22 mouse cellular contexts compared by ENCODE assay signal in the genomic region with DNA sequence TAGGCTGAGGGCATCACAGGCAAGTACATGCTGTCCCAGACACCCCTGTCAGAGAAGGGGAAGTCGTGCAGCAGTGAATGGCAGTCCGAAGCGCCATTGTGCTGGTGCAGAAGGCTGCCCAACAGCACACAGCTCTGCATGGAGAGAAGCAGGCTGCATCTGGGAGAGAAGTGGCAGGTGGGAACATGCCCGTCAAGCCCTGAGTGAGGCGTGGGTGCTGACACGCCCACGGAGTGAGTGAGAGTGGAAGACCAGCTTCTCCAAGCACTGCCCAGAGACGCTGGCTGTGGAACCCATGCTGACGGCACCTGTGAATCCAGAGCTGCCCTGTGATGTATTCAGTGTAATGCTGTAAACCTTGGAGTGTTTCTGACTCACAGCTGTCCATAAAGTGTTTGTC. TPM values are rescaled to one million over a fixed set of nuclear protein-coding genes. Genes with fewer than 3 reads are reported as not detected.
DNase-seq lines count a peak whose midpoint lies in the region; ATAC-seq and TF ChIP-seq lines count a peak whose summit lies in the region.
"Had no signal": no experiment of that assay in that cellular context is flagged by ENCODE, and none has a peak within 500 bp of the region (broad histone marks: within the 10 kb centered on the region; RNA-seq: fewer than 3 reads in every experiment).

No protein-coding gene starts in this region.

- intact Hi-C loops in left cerebral cortex, adult 2 months (cut with DNase I): no loop called here
- intact Hi-C loops in left cerebral cortex, postnatal 4 days (cut with DNase I): no loop called here

- no peak for DNase-seq in forebrain, embryonic 11.5 days (ENCODE audit: low spot score)
- peak; percentile 48 to 63 for DNase-seq in left cerebral cortex, adult 2 months (ENCODE audit: extremely low spot score in 1 of 2, low spot score in 2 of 2)
- DNase-seq in left cerebral cortex, postnatal 4 days: no peak
- DNase-seq in CH12.LX (ENCODE audit: extremely low read depth): no peak
- DNase-seq in cerebellum, postnatal 25 days: no peak
- DNase-seq: adrenal gland, postnatal 10 days; B cell, adult 2 months; cerebellum, adult 11-12 months; cerebellum, adult 9-10 months; cerebellum, postnatal 36 days; gastrocnemius, postnatal 10 days; heart, adult 18-20 months; heart, postnatal 14 days had no signal

- H3K27me3 ChIP-seq in forebrain, embryonic 15.5 days: no peaks in the 10 kb centered on the region
- no peaks in the 10 kb centered on the region for H3K27me3 ChIP-seq in forebrain, embryonic 11.5 days (ENCODE audit: control insufficient read depth, insufficient read depth, low read length)
- H3K27me3 ChIP-seq in megakaryocyte, embryonic 14.5 days (replicated peaks): no peaks in the 10 kb centered on the region
- H3K27me3 ChIP-seq in CH12.LX (replicated peaks): no peaks in the 10 kb centered on the region
- H3K27me3 ChIP-seq: embryonic facial prominence, embryonic 13.5 days; forebrain, embryonic 13.5 days; heart, embryonic 15.5 days; hindbrain, embryonic 13.5 days had no signal

- no peaks in the 10 kb centered on the region for H3K4me1 ChIP-seq in forebrain, embryonic 15.5 days
- H3K4me1 ChIP-seq in forebrain, embryonic 11.5 days (replicated peaks; ENCODE audit: control insufficient read depth, insufficient read depth, low read length): no peaks in the 10 kb centered on the region
- peaks cover 34% of the 10 kb centered on the region for H3K4me1 ChIP-seq in megakaryocyte, embryonic 14.5 days
- H3K4me1 ChIP-seq in CH12.LX (ENCODE audit: control insufficient read depth in 1 of 2, insufficient read depth in 2 of 2): peaks cover 1 to 16% of the 10 kb centered on the region in 2 experiments; a peak in 3 of 4 replicates
- H3K4me1 ChIP-seq: embryonic facial prominence, embryonic 13.5 days; forebrain, embryonic 13.5 days; heart, embryonic 15.5 days; hindbrain, embryonic 13.5 days had no signal

- H3K27ac ChIP-seq in forebrain, embryonic 15.5 days (replicated peaks): no peak overlapping the region
- H3K27ac ChIP-seq in forebrain, embryonic 11.5 days (ENCODE audit: low read depth, low read length): no peak overlapping the region
- peak overlapping the region; percentile 40; the same call in 1 of the 2 replicates for H3K27ac ChIP-seq in left cerebral cortex, adult 2 months
- 0 out of 2 replicates have a peak overlapping the region, but pooled peaks have one; percentile 4 for H3K27ac ChIP-seq in CH12.LX (ENCODE audit: insufficient read depth, low read depth)
- H3K27ac ChIP-seq: embryonic facial prominence, embryonic 13.5 days; forebrain, embryonic 13.5 days; heart, embryonic 10.5 days; heart, embryonic 15.5 days; hindbrain, embryonic 13.5 days had no signal

- no peak overlapping the region for H3K4me2 ChIP-seq in forebrain, embryonic 15.5 days (replicated peaks)
- no peak overlapping the region for H3K4me2 ChIP-seq in forebrain, embryonic 11.5 days (ENCODE audit: low read depth, low read length, severe bottlenecking)
- H3K4me2 ChIP-seq in CH12.LX (ENCODE audit: insufficient read depth, low read depth, poor library complexity, severe bottlenecking): no peak overlapping the region
- H3K4me2 ChIP-seq: embryonic facial prominence, embryonic 13.5 days; forebrain, embryonic 13.5 days; heart, embryonic 15.5 days; hindbrain, embryonic 13.5 days had no signal

- peaks cover 93% of the 10 kb centered on the region for H3K36me3 ChIP-seq in forebrain, embryonic 15.5 days
- H3K36me3 ChIP-seq in forebrain, embryonic 11.5 days (ENCODE audit: control insufficient read depth, insufficient read depth, low read length): peaks cover 50% of the 10 kb centered on the region
- H3K36me3 ChIP-seq in megakaryocyte, embryonic 14.5 days (replicated peaks; ENCODE audit: low read length): peaks cover 92% of the 10 kb centered on the region
- peaks cover 20 to 77% of the 10 kb centered on the region in 2 experiments for H3K36me3 ChIP-seq in CH12.LX (replicated peaks in 1 of 2; ENCODE audit: control insufficient read depth in 1 of 2, insufficient read depth in 1 of 2, low read length in 1 of 2)

- TF ChIP-seq EP300 in CH12.LX (IDR thresholded peaks at IDR 0.05; ENCODE audit: low read length): no peak

- dilution Hi-C loops in CH12.LX (cut with MboI; ENCODE audit: extremely low pct_ligation_motif_present, extremely low pct_unique_long_range_greater_than_20kb, low sequenced_read_pairs): no loop called here

- no peak for TF ChIP-seq RAD21 in CH12.LX (IDR thresholded peaks at IDR 0.05; ENCODE audit: low read depth, low read length)

- no peak overlapping the region for H3K9ac ChIP-seq in forebrain, embryonic 15.5 days (replicated peaks)
- H3K9ac ChIP-seq in forebrain, embryonic 11.5 days (ENCODE audit: low read length): no peak overlapping the region
- no peak overlapping the region for H3K9ac ChIP-seq in CH12.LX (ENCODE audit: insufficient read depth, low read depth)
- H3K9ac ChIP-seq: embryonic facial prominence, embryonic 13.5 days; forebrain, embryonic 13.5 days; heart, embryonic 15.5 days; hindbrain, embryonic 13.5 days had no signal

- no peak for TF ChIP-seq CTCF in left cerebral cortex, adult 2 months (IDR thresholded peaks at IDR 0.05)
- TF ChIP-seq CTCF in CH12.LX (conservative IDR thresholded peaks at IDR 0.05 in 1 of 2, IDR thresholded peaks at IDR 0.05 in 1 of 2; ENCODE audit: low read depth in 2 of 2, low read length in 2 of 2): no peak

- in situ Hi-C loops in CH12.LX (cut with MboI; ENCODE audit: low pct_ligation_motif_present, low pct_unique_long_range_greater_than_20kb, low sequenced_read_pairs): loop anchor here (5.0 kb wide), 1 partner anchor 35 kb away; no protein-coding TSS in a partner anchor

- no peaks in the 10 kb centered on the region for H3K9me3 ChIP-seq in forebrain, embryonic 15.5 days
- peaks cover 9% of the 10 kb centered on the region; the same call in 1 of the 2 replicates for H3K9me3 ChIP-seq in forebrain, embryonic 11.5 days (ENCODE audit: control insufficient read depth, low read length)
- no peaks in the 10 kb centered on the region for H3K9me3 ChIP-seq in megakaryocyte, embryonic 14.5 days
- H3K9me3 ChIP-seq in CH12.LX (replicated peaks; ENCODE audit: low read length): no peaks in the 10 kb centered on the region
- H3K9me3 ChIP-seq: heart, embryonic 10.5 days; heart, embryonic 15.5 days had no signal

- 98% methylated on average over 9 of the region's 9 CpGs for WGBS in forebrain, embryonic 15.5 days
- 96% methylated on average over 9 of the region's 9 CpGs for WGBS in forebrain, embryonic 11.5 days

- no peaks in the 10 kb centered on the region for H3K79me2 ChIP-seq in CH12.LX (replicated peaks; ENCODE audit: control insufficient read depth, extremely low read depth, insufficient read depth, poor library complexity, severe bottlenecking)

- H3K4me3 ChIP-seq in forebrain, embryonic 15.5 days: no peak overlapping the region
- no peak overlapping the region for H3K4me3 ChIP-seq in forebrain, embryonic 11.5 days (ENCODE audit: low read depth, low read length)
- H3K4me3 ChIP-seq in left cerebral cortex, adult 2 months: no peak overlapping the region
- peak overlapping the region; percentile 16 for H3K4me3 ChIP-seq in megakaryocyte, embryonic 14.5 days (replicated peaks)
- H3K4me3 ChIP-seq in CH12.LX (replicated peaks in 1 of 3; ENCODE audit: low read depth in 2 of 3, low read length in 2 of 3, poor library complexity in 1 of 3): no peak overlapping the region
- H3K4me3 ChIP-seq: embryonic facial prominence, embryonic 13.5 days; forebrain, embryonic 13.5 days; heart, embryonic 10.5 days; heart, embryonic 15.5 days; hindbrain, embryonic 13.5 days had no signal

- ATAC-seq in forebrain, embryonic 15.5 days (replicated peaks): 0 out of 2 replicates have a peak, but pooled peaks have one; percentile 6
- ATAC-seq in forebrain, embryonic 11.5 days (replicated peaks; ENCODE audit: low FRiP score): no peak
- no peak for ATAC-seq in megakaryocyte, adult 5-6 weeks (ENCODE audit: poor library complexity, severe bottlenecking)
- ATAC-seq: CD4-positive, CD25-positive, alpha-beta regulatory T cell, adult 4 months; forebrain, embryonic 13.5 days had no signal

- no peak for TF ChIP-seq POLR2A in CH12.LX (IDR thresholded peaks at IDR 0.05; ENCODE audit: low read depth, low read length)

TF ChIP-seq in CH12.LX, 34 proteins besides CTCF, POLR2A, EP300 and RAD21:
- TF ChIP-seq BHLHE40 (IDR thresholded peaks at IDR 0.05; ENCODE audit: low read depth, low read length): no peak
- no peak for TF ChIP-seq SMC3 (IDR thresholded peaks at IDR 0.05; ENCODE audit: low read depth, low read length)
- TF ChIP-seq JUN (IDR thresholded peaks at IDR 0.05; ENCODE audit: insufficient read depth, low read depth, low read length): no peak
- no peak for TF ChIP-seq JUND (conservative IDR thresholded peaks at IDR 0.05; ENCODE audit: low read depth, low read length)
- no peak for TF ChIP-seq ZKSCAN1 (IDR thresholded peaks at IDR 0.05; ENCODE audit: borderline replicate concordance, low read depth, low read length)
- TF ChIP-seq PAX5 (IDR thresholded peaks at IDR 0.05; ENCODE audit: low read length): no peak
- TF ChIP-seq ZNF384 (IDR thresholded peaks at IDR 0.05; ENCODE audit: low read depth, low read length): no peak
- no peak for TF ChIP-seq MAZ (IDR thresholded peaks at IDR 0.05; ENCODE audit: low read depth, low read length)
- TF ChIP-seq NRF1 (IDR thresholded peaks at IDR 0.05; ENCODE audit: low read depth, low read length): no peak
- TF ChIP-seq SIN3A (IDR thresholded peaks at IDR 0.05; ENCODE audit: low read length): no peak
- TF ChIP-seq HCFC1 (IDR thresholded peaks at IDR 0.05; ENCODE audit: low read depth, low read length): no peak
- TF ChIP-seq ZC3H11A (IDR thresholded peaks at IDR 0.05; ENCODE audit: low read depth, low read length): no peak
- TF ChIP-seq MAX (IDR thresholded peaks at IDR 0.05; ENCODE audit: low read length): no peak
- no peak for TF ChIP-seq TBP (conservative IDR thresholded peaks at IDR 0.05; ENCODE audit: low read depth, low read length)
TF ChIP-seq in CH12.LX: peak in this region for 0.

RNA-seq across cellular contexts. Expression of a gene that starts 18.3 kb away (rescaled TPM):
- polyA plus RNA-seq in forebrain, embryonic 15.5 days (2015; fragmentation: Nextera tagmentation; extraction: Ambion mirVana): 32.2 and 34.2 TPM in 2 replicates
- 105 and 121 TPM in 2 replicates for polyA plus RNA-seq in forebrain, embryonic 11.5 days (2014; fragmentation: Nextera tagmentation; extraction: Ambion mirVana)
- total RNA-seq in left cerebral cortex, adult 2 months (2021): 10 to 100 TPM; 16.1 to 17.3 TPM
- total RNA-seq in left cerebral cortex, postnatal 4 days (2021): 10 to 100 TPM; 13.4 to 18.6 TPM
- 143 and 182 TPM in 2 replicates for polyA plus RNA-seq in megakaryocyte, embryonic 14.5 days (2012; ENCODE audit: insufficient read depth, low replicate concordance)
- not detected in 2 replicates for total RNA-seq in megakaryocyte, adult 5-6 weeks (2015)
- not detected in 2 replicates for total RNA-seq in megakaryocyte, adult 5-6 weeks (2017)
- total RNA-seq in CH12.LX (2012; rRNA removed) (not detected in 2 replicates), CH12.LX (2014; rRNA removed) (not detected in 2 replicates)
- polyA plus RNA-seq in CH12.LX (2012; ENCODE audit: insufficient read length, low read depth): not detected in 2 replicates
- polyA plus RNA-seq: CD4-positive, CD25-positive, alpha-beta regulatory T cell, adult 4 months had no signal

Comparison
In these comparisons a context has a peak if more than half of its experiments do, and no peak if none do; other contexts are left out.
1. DNase-seq: peak in left cerebral cortex, adult 2 months (2 of 2); none in forebrain, embryonic 11.5 days (single experiment), left cerebral cortex, postnatal 4 days (single experiment), CH12.LX (single experiment) and cerebellum, postnatal 25 days (0 of 2).
2. H3K27ac ChIP-seq: peak in left cerebral cortex, adult 2 months (single experiment) and CH12.LX (single experiment); none in forebrain, embryonic 15.5 days (single experiment) and forebrain, embryonic 11.5 days (single experiment).
3. RNA of a gene that starts 18.3 kb away (total RNA-seq): 13.4 to 18.6 TPM in left cerebral cortex, postnatal 4 days and 16.1 to 17.3 TPM in left cerebral cortex, adult 2 months; not detected in megakaryocyte, adult 5-6 weeks and not detected in CH12.LX; every median in the first group is over 10 times any median in the second.